Mouse (Mus musculus) monocyte, adult 5-6 weeks (primary cell): ENCODE data around the gene Fra10ac1. TPM values are rescaled to one million over a fixed set of nuclear protein-coding genes. Genes with fewer than 3 reads are reported as not detected.

Experiments used
- ATAC-seq: fragments of 153-309, 156-312 bp; replicated peaks from 2 replicates; pipeline ENCODE4 v1.8.0; 2017; ENCODE audit warnings: mild to moderate bottlenecking; ENCODE audit not compliant: low TSS enrichment, insufficient number of reproducible peaks, severe bottlenecking, poor library complexity, low FRiP score
- total RNA-seq: library from RNA; stranded (forward); fragments of 200-1000, 200-491, 200-594 nt; gene quantifications from 3 replicates; pipeline ENCODE4 v1.2.3, GENCODE M21; 2017

Fra10ac1 gene
- total RNA-seq, 1 experiment from 2014 or later = 22.3 TPM

- ATAC-seq = no peak; the same call in 1 of the 2 replicates
These were observed 13.9 kb upstream of the Fra10ac1 start for GRCm38 (mm10) chr19:38237834-38238212.

- ATAC-seq = no peak
These were observed 12.6 kb upstream of the Fra10ac1 start for GRCm38 (mm10) chr19:38236526-38236925.

- no peak for ATAC-seq
These were observed 8.6 kb upstream of the Fra10ac1 start for GRCm38 (mm10) chr19:38232516-38232915.

GRCm38 (mm10) chr19:38232087-38232486, 8.1 kb upstream of the Fra10ac1 start:
- no peak for ATAC-seq

GRCm38 (mm10) chr19:38228699-38229098, 4.7 kb upstream of the Fra10ac1 start:
- no peak for ATAC-seq

GRCm38 (mm10) chr19:38224685-38225060, 717 bp upstream of the Fra10ac1 start:
- no peak for ATAC-seq

- peak; percentile 36; the same call in 1 of the 2 replicates for ATAC-seq
These were observed 526 bp downstream of the Fra10ac1 start for GRCm38 (mm10) chr19:38223356-38223904.

- no peak for ATAC-seq
These were observed 6.3 kb downstream of the Fra10ac1 start for GRCm38 (mm10) chr19:38217696-38218095.

- ATAC-seq = no peak
These were observed 17.3 kb downstream of the Fra10ac1 start for GRCm38 (mm10) chr19:38206669-38207068.

GRCm38 (mm10) chr19:38198731-38199130, 25.2 kb downstream of the Fra10ac1 start:
- no peak for ATAC-seq

GRCm38 (mm10) chr19:38195245-38195644, 28.7 kb downstream of the Fra10ac1 start:
- no peak for ATAC-seq

- ATAC-seq = no peak
These were observed 32.5 kb downstream of the Fra10ac1 start for GRCm38 (mm10) chr19:38191446-38191845.

- no peak for ATAC-seq
These were observed 33.4 kb downstream of the Fra10ac1 start for GRCm38 (mm10) chr19:38190606-38191005.

- no peak for ATAC-seq
These were observed 36.6 kb downstream of the Fra10ac1 start for GRCm38 (mm10) chr19:38187345-38187680.

GRCm38 (mm10) chr19:38186631-38187344, 37.2 kb downstream of the Fra10ac1 start:
- ATAC-seq = no peak

GRCm38 (mm10) chr19:38179675-38180074, 44.3 kb downstream of the Fra10ac1 start:
- no peak for ATAC-seq

- no peak for ATAC-seq
These were observed 59.3 kb downstream of the Fra10ac1 start for GRCm38 (mm10) chr19:38164633-38165032.

GRCm38 (mm10) chr19:38161648-38162354, 62.2 kb downstream of the Fra10ac1 start:
- ATAC-seq = no peak

GRCm38 (mm10) chr19:38156243-38156642, 67.7 kb downstream of the Fra10ac1 start:
- ATAC-seq = no peak
